Mouse (Mus musculus) kidney, postnatal 10 days (tissue): ENCODE measurements at regions not wholly inside any gene's neighbourhood (a gene's known extent, or its start where the extent isn't known, plus 50 kb on each side); places are given as distances from the start of the nearest gene placed in this dataset.

Source experiments
- DNase-seq: peaks from one replicate; pipeline ENCODE4 v3.0.0; 2021; ENCODE audit warnings: mixed read lengths

DNA sequence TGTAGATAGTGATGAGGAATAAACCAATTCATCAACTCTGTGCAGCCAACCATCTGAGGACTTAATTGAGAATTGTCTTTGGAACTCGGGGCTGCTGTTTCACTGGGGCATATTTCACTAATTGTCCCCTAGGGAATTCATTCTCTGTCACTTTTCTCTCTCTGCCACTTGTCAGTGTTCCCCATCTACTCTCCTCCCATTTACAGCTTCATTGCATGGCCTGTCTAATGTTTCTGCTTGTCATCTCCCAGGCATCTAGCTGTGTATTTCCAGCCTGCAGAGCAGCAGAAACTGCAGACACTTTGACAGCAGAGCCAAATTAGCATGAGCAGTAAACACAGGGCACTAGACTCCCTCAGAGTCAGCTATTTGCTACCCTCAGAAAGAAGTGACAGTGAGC is 1105.2 kb downstream of the Ntrk3 start:
- DNase-seq: no peak

DNA sequence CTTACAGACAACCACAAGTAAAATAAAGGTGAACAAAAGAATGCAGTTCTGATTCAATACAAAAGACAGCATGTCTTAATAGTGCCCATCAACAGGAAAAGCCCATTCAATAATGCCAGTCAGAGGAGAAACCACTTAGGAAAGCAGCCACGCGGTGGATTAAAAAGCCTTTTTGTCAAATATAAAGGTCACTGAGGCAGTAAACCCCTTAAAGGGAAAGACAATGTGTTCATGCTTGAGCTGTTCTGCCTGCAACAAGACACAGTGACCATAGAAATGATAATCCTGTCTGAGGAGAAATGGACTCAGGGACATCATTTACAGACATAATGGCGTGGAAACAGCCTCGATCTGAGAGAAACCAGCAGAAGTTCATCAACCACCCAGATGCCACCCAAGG is 1114.3 kb downstream of the Ntrk3 start:
- no peak for DNase-seq

- DNase-seq: no peak
These were observed 1114.9 kb downstream of the Ntrk3 start for GRCm38 (mm10) chr7:77622934-77623333.

DNA sequence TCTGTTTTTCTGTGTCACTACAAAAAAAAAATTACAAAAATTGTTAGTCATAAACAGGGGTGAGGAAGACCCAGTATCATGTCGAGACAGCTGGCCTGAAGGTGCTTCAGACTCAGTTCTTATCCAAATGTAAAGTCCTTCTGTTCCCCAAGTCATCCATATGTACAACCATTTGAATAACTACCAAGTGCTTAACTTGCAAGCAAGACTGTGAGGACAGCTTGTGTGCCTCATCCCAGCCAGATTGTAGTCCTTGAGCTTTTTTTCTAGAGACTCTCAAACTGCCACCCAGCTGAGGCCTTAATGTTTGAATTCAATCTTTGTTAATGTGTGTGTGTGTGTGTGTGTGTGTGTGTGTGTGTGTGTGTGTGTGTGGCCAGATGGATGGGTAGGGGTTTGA is 1164.9 kb downstream of the Ntrk3 start:
- no peak for DNase-seq

GRCm38 (mm10) chr7:77559095-77559494 is 1178.7 kb downstream of the Ntrk3 start:
- no peak for DNase-seq

GRCm38 (mm10) chr7:77558536-77558935 is 1179.3 kb downstream of the Ntrk3 start:
- DNase-seq: no peak

- DNase-seq: no peak
These were observed 1200.9 kb downstream of the Ntrk3 start for GRCm38 (mm10) chr7:77536890-77537289.

- no peak for DNase-seq
These were observed 1209.9 kb downstream of the Ntrk3 start for GRCm38 (mm10) chr7:77527906-77528305.

DNA sequence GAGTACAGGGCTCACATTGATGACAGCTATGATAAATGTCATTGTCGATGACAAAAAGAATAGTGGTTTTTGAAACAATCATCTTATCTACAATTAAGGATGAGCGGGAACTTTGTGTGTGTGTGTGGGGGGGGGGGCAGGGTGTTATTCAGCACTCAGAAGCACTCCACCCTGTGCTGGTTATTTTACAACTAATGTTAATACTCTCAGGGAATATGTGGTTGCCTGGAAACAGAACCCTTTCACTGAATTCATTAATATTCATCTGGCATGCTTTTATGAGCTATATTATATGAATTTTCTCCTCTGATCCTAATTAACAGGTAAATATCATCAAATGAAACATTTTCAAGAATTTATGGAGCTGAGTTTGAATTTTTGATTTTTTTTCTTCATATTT is 1228.2 kb downstream of the Ntrk3 start:
- no peak for DNase-seq

DNA sequence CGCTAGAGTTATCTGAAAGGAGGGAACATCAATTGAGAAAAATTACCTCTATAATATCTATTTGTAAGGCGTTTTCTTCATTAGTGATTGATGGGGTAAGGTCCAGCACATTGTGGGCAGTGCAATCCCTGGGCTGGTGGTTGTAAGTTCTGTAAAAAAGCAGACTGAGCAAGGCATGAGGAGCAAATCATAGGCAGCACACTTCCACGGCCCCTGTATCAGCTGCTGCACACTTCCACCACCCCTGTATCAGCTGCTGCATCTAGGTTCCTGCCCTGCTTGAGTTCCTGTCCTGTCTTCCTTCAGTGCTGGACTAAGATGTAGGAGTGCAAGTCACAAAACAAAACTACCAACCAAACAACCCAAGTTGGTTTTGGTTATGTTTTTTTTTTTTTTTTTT is 1230.2 kb downstream of the Ntrk3 start:
- no peak for DNase-seq

- no peak for DNase-seq
These were observed 1235.2 kb downstream of the Ntrk3 start for GRCm38 (mm10) chr7:77502608-77503007.

DNA sequence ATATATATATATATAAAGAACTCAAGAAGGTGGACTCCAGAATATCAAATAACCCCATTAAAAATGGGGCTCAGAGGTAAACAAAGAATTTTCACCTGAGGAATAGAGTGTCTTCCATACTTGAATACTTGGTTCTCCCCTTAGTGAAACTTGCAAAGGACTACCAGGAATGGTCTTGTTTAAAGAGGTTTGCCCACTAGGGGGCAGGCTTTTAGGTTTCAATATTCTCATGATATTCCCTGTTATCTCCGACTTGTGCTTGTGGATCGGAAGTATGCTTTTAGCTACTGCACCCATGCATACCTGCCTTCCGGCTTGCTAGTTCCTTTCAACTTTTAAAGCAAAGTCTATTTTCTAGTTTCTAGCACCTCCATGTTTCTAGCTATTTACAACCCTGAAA is 1242.7 kb downstream of the Ntrk3 start:
- DNase-seq: peak; percentile 6

- DNase-seq: no peak
These were observed 1247.8 kb downstream of the Agbl1 start for GRCm38 (mm10) chr7:77477519-77477918.

DNA sequence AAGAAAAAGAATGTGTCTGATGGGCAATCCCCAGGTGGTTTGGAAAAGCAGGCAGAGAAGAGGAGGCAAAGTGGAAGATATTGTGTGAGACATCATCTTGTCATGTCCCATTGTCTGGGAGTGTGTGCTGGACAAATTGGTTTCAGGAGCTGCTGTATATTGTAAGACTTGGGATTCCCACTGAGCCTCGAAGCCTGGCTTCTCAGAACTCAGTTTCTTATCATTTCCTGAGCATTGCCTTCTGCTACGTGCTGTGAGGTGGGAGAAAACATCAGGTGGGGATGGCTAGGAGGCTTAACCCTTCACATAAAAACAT is 1216.3 kb downstream of the Agbl1 start:
- DNase-seq: no peak

DNA sequence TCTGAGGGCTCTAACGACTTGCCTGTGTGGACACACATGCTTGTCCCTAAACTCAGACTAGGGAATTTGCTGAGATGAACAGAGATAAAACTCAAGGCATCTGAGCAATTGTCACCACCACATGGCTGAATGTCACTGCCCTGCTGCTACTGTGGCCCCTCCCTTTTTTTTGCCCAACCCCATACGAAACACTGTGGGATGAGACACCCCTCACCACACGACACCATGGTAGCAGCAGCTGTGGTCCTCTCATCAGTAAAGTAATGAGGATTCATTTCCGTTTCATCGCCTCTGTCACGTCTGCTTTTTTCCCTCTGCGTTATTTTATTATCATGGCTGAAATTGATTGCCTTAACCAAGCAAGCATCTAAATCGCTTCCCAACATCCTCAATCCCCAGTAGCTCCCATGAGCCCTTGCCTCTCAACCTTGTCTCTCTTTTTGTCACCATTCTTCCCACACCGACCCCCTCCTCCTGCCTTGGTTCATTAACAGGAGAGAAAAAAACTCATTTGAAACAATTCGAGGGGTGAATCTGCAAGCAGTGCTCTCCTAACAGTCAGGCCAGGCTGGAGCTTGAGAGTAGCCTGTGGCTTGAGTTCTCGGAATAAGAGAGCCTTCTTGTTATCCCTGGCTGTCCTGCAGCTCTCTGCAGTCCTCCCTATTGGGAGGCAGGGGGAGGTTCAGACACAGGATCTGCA is 1215.8 kb downstream of the Agbl1 start:
- DNase-seq: no peak

DNA sequence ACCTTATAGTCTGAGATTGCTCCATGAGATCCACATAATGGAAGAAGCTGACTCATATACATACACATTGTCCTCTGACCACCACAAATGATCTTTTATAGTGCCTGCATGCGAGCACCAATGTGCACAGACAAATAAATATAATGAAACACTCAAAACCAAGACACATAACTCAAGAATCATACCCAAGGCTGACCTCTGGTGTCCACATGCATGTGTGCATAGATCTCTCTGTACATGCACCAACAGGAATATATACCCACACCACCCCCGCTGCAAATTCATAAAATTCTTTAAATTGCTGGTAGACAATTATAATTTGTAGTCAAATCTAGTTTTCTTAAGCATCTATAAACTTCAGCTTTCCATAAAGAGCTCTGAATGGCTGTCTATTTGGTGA is 1211.9 kb downstream of the Agbl1 start:
- peak; percentile 22 for DNase-seq

GRCm38 (mm10) chr7:77413606-77414005 is 1183.9 kb downstream of the Agbl1 start:
- peak; percentile 46 for DNase-seq
